In the genomic region with DNA sequence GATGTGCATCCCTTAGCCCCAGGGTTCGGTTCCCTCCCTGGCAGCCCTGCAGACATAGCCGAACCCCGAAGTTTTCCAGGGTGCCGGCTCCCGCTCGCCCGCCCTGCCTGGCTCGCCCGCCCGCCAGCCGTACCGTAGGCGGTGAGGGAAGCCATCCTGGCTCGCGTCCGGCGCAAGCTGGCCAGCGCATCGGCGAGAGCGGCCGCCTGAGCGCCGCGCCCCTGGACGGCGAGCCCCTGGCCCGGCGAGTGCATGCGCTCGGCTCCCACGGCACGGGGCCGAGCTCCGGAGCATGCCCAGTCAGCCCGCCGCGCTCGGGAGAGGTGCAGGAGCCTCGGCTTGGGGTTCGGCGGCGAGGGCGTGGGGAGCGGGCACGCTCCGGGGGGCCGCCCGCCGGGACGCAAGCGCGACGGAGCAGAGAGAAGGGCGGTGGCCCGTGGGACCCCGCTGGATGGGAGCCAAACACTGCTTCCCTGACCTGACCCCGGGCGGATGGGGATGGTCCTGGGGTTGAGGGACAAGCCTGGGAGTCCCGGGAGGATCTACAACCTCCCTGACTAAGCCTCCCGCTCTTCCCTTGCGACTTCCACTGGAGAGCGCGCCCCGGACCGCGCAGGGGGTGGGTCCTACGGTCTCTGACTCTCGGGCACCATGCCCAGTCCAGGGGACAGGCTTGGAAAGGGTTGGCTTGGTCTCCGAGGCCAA, we compare ENCODE assay signal across 9 mouse cellular contexts. TPM values are rescaled to one million over a fixed set of nuclear protein-coding genes. Genes with fewer than 3 reads are reported as not detected.
DNase-seq lines count a peak whose midpoint lies in the region; ATAC-seq lines count a peak whose summit lies in the region.
"Had no signal": no experiment of that assay in that cellular context is flagged by ENCODE, and none has a peak within 500 bp of the region (broad histone marks: within the 10 kb centered on the region; RNA-seq: fewer than 3 reads in every experiment).

Gene Ano4 (minus strand): TSS at position 272 of the 705 bp plus-strand sequence.

- under 1% methylated on average over 63 of the region's 70 CpGs for WGBS in forebrain, embryonic 14.5 days

- intact Hi-C loops in heart, postnatal 25 days (cut with DNase I) = loop anchor here (5.0 kb wide), 1 partner anchor 38 kb away; no protein-coding TSS in a partner anchor

- peaks cover 36% of the 10 kb centered on the region for H3K27me3 ChIP-seq in forebrain, embryonic 14.5 days (replicated peaks; ENCODE audit: control insufficient read depth, insufficient read depth, low read length)

- peak within 1 kb of the TSS; percentile 93 for H3K4me2 ChIP-seq in forebrain, embryonic 14.5 days (ENCODE audit: low read length)

- peak within 1 kb of the TSS; percentile 67 for H3K9ac ChIP-seq in forebrain, embryonic 14.5 days (ENCODE audit: low read length)

- peaks cover 5% of the 10 kb centered on the region; the same call in 1 of the 2 replicates for H3K4me1 ChIP-seq in forebrain, embryonic 14.5 days (ENCODE audit: control insufficient read depth, insufficient read depth, low read length)

- no peaks in the 10 kb centered on the region for H3K36me3 ChIP-seq in forebrain, embryonic 14.5 days (ENCODE audit: control insufficient read depth, insufficient read depth, low read length)

- peak; percentile 23 for DNase-seq in thymus, postnatal 4 days
- DNase-seq in thymus, postnatal 10 days (ENCODE audit: low spot score in 2 of 2) = no peak
- peak; percentile 31 for DNase-seq in forebrain, embryonic 14.5 days (ENCODE audit: low spot score)
- peak; percentile 3 for DNase-seq in heart, postnatal 25 days (ENCODE audit: low spot score)
- peak; percentile 50 to 63 for DNase-seq in kidney, postnatal 4 days
- peak; percentile 12 for DNase-seq in lung, postnatal 10 days
- DNase-seq in right cerebral cortex, postnatal 10 days (ENCODE audit: low spot score in 2 of 2) = peak; percentile 52 to 58
- DNase-seq in thymus, postnatal 14 days = no peak

- H3K4me3 ChIP-seq in forebrain, embryonic 14.5 days (ENCODE audit: low read depth, low read length) = peak within 1 kb of the TSS; percentile 52

- peak; percentile 84 for ATAC-seq in forebrain, embryonic 14.5 days
- ATAC-seq: Patski had no signal

- no peak within 1 kb of the TSS for H3K27ac ChIP-seq in forebrain, embryonic 14.5 days (ENCODE audit: low read depth, low read length)

- no peaks in the 10 kb centered on the region for H3K9me3 ChIP-seq in forebrain, embryonic 14.5 days (replicated peaks; ENCODE audit: control insufficient read depth, low read length)

RNA-seq across cellular contexts. Expression of gene Ano4, which starts in this region (rescaled TPM):
- 4.7 and 5.9 TPM in 2 replicates for polyA plus RNA-seq in forebrain, embryonic 14.5 days (2014; fragmentation: Nextera tagmentation; extraction: Ambion mirVana)
- total RNA-seq in heart, postnatal 25 days (2021) = 1 to 10 TPM; 7.0 to 7.9 TPM
- polyA plus RNA-seq: Patski had no signal

Comparison
In these comparisons a context has a peak if more than half of its experiments do, and no peak if none do; other contexts are left out.
1. DNase-seq: peak in thymus, postnatal 4 days (single experiment), forebrain, embryonic 14.5 days (single experiment), heart, postnatal 25 days (single experiment), kidney, postnatal 4 days (2 of 2), lung, postnatal 10 days (single experiment) and right cerebral cortex, postnatal 10 days (2 of 2); none in thymus, postnatal 10 days (0 of 2) and thymus, postnatal 14 days (single experiment).